Mouse (Mus musculus) lung, postnatal 4 days (tissue): ENCODE results near the gene Rpl27.
"Not testable (repeated sequence)": the region's sequence is repeated elsewhere in the genome, so short reads cannot be mapped to it uniquely, and the experiment has no call there.

Experiments
- DNase-seq, 2 experiments: peaks; one replicate each; pipeline ENCODE4 v3.0.0; 2021

The Rpl27 gene

GRCm38 (mm10) chr11:101448274-101448746 is 6.2 kb downstream of the Rpl27 start, which contains the start of gene Ifi35:
Ifi35 (plus strand) TSS chr11:101448407.
- DNase-seq: peak; percentile 85 to 86

- DNase-seq: no peak
Measured at GRCm38 (mm10) chr11:101448899-101449298, 6.8 kb downstream of the Rpl27 start.

- not testable (repeated sequence) for DNase-seq
Measured at GRCm38 (mm10) chr11:101449596-101449995, 7.5 kb downstream of the Rpl27 start.

GRCm38 (mm10) chr11:101450394-101450793 is 8.3 kb downstream of the Rpl27 start:
- DNase-seq: peak in 1 of 2 experiments; percentile 45

GRCm38 (mm10) chr11:101451536-101451935 is 9.4 kb downstream of the Rpl27 start:
- no peak for DNase-seq

- DNase-seq: no peak
Measured at GRCm38 (mm10) chr11:101452093-101452774, 10.1 kb downstream of the Rpl27 start.

GRCm38 (mm10) chr11:101454702-101455101 is 12.6 kb downstream of the Rpl27 start:
- DNase-seq: no peak

- DNase-seq: no peak
Measured at GRCm38 (mm10) chr11:101455627-101456026, 13.5 kb downstream of the Rpl27 start.

- DNase-seq: no peak
Measured at GRCm38 (mm10) chr11:101457631-101458030, 15.5 kb downstream of the Rpl27 start.

GRCm38 (mm10) chr11:101458217-101458616 is 16.1 kb downstream of the Rpl27 start:
- no peak for DNase-seq

- peak; percentile 69 to 87 for DNase-seq
Measured at GRCm38 (mm10) chr11:101459716-101460115, 17.6 kb downstream of the Rpl27 start.

- no peak for DNase-seq
Measured at GRCm38 (mm10) chr11:101460321-101460720, 18.2 kb downstream of the Rpl27 start.

GRCm38 (mm10) chr11:101462141-101462540 is 20.0 kb downstream of the Rpl27 start:
- DNase-seq: no peak

GRCm38 (mm10) chr11:101462583-101463440 is 20.7 kb downstream of the Rpl27 start:
- DNase-seq: no peak

GRCm38 (mm10) chr11:101464211-101465100 is 22.4 kb downstream of the Rpl27 start, which contains the start of gene Rnd2:
Rnd2 (plus strand) TSS chr11:101464999.
- DNase-seq: peak; percentile 69 to 83

GRCm38 (mm10) chr11:101465101-101465868 is 23.2 kb downstream of the Rpl27 start:
- DNase-seq: peak; percentile 83 to 89

- peak; percentile 81 to 86 for DNase-seq
Measured at GRCm38 (mm10) chr11:101465869-101466551, 23.9 kb downstream of the Rpl27 start, which contains the start of gene Vat1. Vat1 (minus strand) TSS chr11:101466230.

GRCm38 (mm10) chr11:101466552-101466950 is 24.5 kb downstream of the Rpl27 start:
- not testable (repeated sequence) for DNase-seq

GRCm38 (mm10) chr11:101467477-101468262 is 25.6 kb downstream of the Rpl27 start:
- DNase-seq: peak; percentile 77 to 80

GRCm38 (mm10) chr11:101468263-101468688 is 26.2 kb downstream of the Rpl27 start:
- no peak for DNase-seq
